Mouse (Mus musculus): ENCODE data around the gene Galnt3.

Galnt3 gene

GRCm38 (mm10) chr2:66124591-66125271, at the start of gene Galnt3:
Gene Galnt3, minus strand, starts transcription at chr2:66124994.
- DNase-seq, result peak; percentile 76

- no peak for DNase-seq
Observed at GRCm38 (mm10) chr2:66173134-66173533, 48.3 kb upstream of the Galnt3 start.

- no peak for DNase-seq
Observed at GRCm38 (mm10) chr2:66171643-66172042, 46.8 kb upstream of the Galnt3 start.

GRCm38 (mm10) chr2:66170721-66171120, 45.9 kb upstream of the Galnt3 start:
- no peak for DNase-seq

GRCm38 (mm10) chr2:66165025-66165424, 40.2 kb upstream of the Galnt3 start:
- no peak for DNase-seq

GRCm38 (mm10) chr2:66158140-66158915, 33.5 kb upstream of the Galnt3 start:
- DNase-seq, result no peak

GRCm38 (mm10) chr2:66151436-66151835, 26.6 kb upstream of the Galnt3 start:
- DNase-seq, result no peak

- DNase-seq, result no peak
Observed at GRCm38 (mm10) chr2:66150531-66150930, 25.7 kb upstream of the Galnt3 start.

GRCm38 (mm10) chr2:66148654-66149230, 23.9 kb upstream of the Galnt3 start:
- no peak for DNase-seq

GRCm38 (mm10) chr2:66146473-66146872, 21.7 kb upstream of the Galnt3 start:
- peak; percentile 16 for DNase-seq

GRCm38 (mm10) chr2:66144770-66145169, 20.0 kb upstream of the Galnt3 start:
- DNase-seq, result no peak

- no peak for DNase-seq
Observed at GRCm38 (mm10) chr2:66143284-66143683, 18.5 kb upstream of the Galnt3 start.

GRCm38 (mm10) chr2:66142711-66143110, 17.9 kb upstream of the Galnt3 start:
- DNase-seq, result no peak

- DNase-seq, result no peak
Observed at GRCm38 (mm10) chr2:66142268-66142667, 17.5 kb upstream of the Galnt3 start.

GRCm38 (mm10) chr2:66140246-66140645, 15.5 kb upstream of the Galnt3 start:
- DNase-seq, result no peak

- peak; percentile 41 for DNase-seq
Observed at GRCm38 (mm10) chr2:66131862-66132544, 7.2 kb upstream of the Galnt3 start.

GRCm38 (mm10) chr2:66128941-66129340, 4.1 kb upstream of the Galnt3 start:
- no peak for DNase-seq

GRCm38 (mm10) chr2:66127541-66127940, 2.7 kb upstream of the Galnt3 start:
- peak; percentile 50 for DNase-seq

- no peak for DNase-seq
Observed at GRCm38 (mm10) chr2:66126936-66127335, 2.1 kb upstream of the Galnt3 start.

GRCm38 (mm10) chr2:66123756-66124589, 821 bp downstream of the Galnt3 start:
- peak; percentile 28 for DNase-seq

GRCm38 (mm10) chr2:66117686-66118085, 7.1 kb downstream of the Galnt3 start:
- peak; percentile 79 for DNase-seq

- DNase-seq, result peak; percentile 73
Observed at GRCm38 (mm10) chr2:66107864-66108514, 16.8 kb downstream of the Galnt3 start.
